Mouse (Mus musculus) testis, postnatal 10 days (tissue): Measurements from ENCODE around the gene Fmnl2.

ENCODE experiments used
- DNase-seq: peaks from one replicate; pipeline ENCODE4 v3.0.0; 2021; ENCODE audit warnings: low spot score

Fmnl2 gene

DNA sequence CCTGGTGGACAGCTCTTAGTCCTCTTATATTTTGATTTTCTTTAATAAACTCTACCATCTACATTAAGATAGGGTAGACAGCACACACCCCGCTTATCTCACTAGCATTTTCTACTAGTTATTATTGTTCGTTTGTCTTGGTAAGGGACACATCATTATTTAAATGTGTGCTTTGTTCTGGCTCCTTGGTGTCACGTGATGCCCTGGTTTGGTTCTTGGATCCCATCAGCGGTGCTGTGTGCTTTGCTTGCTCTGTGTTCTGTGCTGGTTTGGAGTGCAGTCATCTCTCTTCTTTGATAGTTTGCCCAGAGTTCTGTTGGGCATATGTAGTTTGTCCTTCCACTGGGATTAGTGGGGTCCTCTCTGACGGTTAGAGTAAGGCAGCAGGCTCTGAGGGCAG is 57.9 kb downstream of the Fmnl2 start:
- DNase-seq, result no peak

DNA sequence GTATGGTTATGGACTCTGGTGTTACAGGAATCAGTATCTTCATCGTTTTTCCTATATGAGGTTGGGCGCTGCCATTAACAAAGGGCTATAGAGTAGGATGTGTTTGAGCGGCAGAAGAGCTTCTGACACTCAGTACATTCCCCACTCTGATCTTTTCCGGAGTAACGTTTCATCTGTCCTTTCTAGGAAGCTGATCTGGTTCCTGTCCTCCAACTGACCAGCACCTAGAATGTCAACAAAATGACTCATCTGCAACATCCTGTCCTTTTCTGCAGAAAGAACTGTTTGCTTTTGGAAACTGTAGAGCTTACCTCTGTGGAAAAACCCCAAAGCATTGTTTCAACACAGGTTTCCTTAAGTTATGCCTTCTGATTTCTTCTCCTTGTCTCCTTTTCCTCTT is 60.4 kb downstream of the Fmnl2 start:
- no peak for DNase-seq

DNA sequence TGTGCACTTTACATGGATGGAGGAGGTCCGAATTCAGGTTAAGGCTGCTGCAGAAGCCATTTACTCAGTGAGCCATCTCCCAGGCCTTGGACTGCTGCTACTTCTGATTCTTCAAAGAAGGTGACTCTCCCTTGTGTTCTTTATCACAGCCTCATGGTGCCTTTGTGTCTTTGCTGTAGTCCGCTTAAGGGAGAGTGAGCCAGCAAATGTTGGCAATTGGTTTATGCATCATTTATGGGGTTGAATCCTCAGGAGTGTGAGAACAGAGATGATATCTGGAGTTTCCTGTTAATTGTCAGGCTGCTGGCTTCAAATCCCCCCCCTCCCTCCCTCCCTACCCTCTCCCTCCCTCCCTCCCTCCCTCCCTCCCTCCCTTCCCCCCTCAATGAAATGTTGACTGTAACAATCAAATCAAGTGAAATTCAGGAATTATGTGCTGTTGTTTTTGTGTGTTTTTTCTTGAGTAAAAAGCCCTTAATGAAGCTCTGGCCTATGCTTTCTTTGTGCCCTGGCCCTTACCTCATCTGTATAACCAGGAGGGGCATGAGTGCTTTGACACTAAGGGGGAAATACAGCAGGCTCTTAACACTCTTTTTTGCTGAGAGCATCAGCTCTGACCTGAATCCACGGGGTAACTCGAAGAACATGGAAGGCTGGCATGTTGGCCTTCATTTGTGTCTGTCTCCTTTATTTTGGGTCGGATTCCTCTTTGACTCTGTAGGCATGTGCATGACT is 63.2 kb downstream of the Fmnl2 start:
- DNase-seq, result no peak

DNA sequence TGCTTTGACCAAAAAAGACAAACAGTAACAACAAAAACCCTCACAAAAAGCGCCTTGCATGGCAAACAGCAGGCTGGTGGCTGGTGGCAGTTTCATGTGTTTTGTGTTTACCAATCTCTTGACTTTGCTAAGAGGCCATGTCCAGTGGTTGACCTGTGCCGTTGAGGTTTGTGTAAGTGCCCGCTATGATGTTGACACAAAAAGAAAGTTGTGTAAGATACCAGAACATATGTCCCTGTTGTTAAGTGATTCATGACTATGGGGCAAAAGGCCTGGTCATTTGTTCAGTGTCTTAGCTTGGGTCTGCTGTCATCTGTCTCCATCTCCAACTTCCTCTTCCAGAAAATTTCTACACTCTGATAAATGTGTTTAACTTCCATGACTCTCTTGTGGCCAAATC is 67.4 kb downstream of the Fmnl2 start:
- DNase-seq, result no peak

DNA sequence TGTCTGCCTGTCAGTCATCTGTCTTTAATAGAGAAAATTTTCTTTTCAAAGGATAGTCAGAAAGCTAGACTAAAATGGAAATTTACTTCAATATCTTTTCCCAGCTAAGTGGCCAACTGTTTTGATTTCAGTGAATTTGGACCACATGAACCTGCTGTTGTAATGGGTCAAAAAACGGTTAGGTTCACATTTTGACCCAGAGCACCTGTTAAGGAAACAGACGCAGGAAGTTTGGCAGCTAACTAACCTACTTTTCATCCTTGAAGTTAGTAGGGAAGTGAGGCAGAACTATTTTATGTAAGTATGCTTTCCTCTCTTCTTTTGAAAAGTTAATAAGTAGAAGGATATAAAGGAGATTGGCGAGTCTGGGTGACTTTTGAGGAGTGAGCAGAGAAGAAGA is 69.7 kb downstream of the Fmnl2 start:
- DNase-seq, result no peak

DNA sequence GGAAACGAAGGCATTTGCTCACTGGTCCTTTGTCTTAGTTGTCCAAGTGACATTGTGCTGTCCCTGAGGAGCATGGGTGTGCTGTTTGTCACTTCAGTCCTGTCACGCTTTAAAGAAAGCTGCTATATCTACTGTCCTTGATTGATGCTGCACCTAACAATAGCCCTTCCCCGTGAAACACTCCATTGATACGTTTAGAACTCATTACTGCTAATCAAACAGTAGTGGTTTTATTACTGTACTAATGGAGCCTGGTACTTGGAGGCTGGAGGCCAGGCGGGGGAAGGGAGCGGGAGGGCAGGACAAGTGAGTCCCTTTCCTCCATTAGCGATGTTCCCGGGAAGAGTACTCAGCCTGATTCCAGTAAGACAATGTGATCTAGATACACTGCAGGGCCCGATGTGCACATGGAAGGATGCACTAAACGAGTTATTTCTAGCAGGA is 70.2 kb downstream of the Fmnl2 start:
- DNase-seq, result no peak

DNA sequence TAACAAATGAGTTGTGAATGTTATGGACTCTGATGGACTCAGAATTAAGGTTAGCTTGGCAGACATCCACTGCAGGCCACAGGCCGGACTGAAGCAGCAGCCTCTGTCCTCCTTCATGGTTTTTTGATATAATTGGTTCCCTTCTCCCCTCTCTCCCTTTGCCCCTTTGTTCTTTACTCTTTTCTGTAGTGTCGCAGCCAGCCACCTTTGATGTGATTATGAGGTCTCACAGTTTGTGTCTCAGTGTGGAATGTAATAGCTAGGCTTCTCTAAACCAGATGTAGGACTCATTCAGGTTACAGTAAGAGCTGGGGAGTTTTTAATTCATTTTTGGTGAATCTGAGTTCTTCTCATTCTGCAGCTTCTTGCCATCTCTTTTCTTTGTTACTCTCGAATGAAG is 70.7 kb downstream of the Fmnl2 start:
- DNase-seq, result no peak

DNA sequence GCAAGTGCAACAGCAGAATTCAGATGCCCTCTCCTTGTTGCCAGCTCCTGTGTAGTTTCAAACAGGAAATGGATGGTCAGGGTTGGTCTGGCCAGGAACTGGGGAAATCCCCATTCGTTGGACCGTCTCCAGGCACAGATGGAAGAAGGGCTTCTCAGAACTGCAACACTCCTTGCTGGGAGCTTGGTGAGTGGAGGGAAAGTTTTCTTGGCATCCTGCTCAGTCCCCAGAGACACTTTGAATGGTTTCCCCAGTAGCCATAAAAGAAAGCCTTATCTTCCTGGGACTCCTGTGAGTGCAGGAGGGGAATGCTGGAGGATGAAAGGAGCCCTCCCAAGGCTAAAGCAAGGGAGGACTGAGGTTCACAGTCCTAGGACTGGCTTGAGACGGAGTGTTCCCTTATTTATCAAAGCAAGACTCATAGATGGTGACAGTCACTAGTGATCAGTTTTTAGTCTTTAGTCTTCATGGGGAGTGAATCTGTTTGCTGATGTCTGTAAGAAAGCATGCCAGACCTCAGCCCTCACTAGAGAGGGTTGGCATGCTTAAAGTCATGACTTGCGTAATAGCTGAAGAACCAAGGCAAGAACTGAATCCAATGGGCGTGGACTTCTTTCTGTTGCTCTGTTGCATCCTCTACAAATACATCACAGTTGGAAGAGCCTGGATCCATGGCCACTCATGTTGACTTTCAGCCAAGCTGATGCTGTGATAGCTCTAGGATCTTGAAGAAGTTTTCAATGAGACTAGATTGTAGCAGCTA is 72.6 kb downstream of the Fmnl2 start:
- peak; percentile 52 for DNase-seq

DNA sequence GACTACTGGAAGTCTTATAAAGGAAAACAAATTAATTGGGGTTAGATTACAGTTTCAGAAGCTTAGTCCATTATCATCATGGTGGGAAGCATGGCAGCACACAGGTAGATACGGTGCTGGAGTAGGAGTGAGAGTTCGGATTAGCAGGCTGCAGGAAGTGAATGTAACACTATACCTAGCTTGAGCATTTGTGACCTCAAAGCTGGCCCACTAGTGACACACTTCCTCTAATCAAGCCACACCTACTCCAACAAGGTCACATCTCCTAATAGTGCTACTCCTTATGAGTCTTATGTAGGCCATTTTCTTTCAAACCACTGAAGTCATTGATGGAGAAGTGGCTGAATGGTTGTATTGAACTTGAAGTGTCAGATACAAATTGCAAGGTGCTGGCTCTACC is 73.7 kb downstream of the Fmnl2 start:
- DNase-seq, result no peak

DNA sequence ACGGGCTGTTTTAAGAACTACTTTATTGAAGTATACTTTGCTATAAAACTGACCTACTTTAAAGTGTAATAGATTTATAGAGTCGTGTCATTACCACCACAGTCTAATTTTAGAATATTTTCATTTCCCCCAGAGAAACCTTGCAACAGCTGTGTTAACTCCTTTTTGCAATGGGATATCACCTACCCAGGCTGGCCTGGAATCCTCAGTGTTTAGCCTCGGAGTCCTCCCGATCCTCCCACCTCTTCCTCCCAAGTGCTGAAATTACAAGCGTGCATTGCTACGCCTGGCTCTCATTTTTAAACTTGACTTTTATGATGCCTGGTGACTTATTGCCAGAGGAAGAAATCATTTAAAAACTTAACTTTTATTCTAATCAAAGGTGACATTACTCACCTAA is 78.2 kb downstream of the Fmnl2 start:
- no peak for DNase-seq

DNA sequence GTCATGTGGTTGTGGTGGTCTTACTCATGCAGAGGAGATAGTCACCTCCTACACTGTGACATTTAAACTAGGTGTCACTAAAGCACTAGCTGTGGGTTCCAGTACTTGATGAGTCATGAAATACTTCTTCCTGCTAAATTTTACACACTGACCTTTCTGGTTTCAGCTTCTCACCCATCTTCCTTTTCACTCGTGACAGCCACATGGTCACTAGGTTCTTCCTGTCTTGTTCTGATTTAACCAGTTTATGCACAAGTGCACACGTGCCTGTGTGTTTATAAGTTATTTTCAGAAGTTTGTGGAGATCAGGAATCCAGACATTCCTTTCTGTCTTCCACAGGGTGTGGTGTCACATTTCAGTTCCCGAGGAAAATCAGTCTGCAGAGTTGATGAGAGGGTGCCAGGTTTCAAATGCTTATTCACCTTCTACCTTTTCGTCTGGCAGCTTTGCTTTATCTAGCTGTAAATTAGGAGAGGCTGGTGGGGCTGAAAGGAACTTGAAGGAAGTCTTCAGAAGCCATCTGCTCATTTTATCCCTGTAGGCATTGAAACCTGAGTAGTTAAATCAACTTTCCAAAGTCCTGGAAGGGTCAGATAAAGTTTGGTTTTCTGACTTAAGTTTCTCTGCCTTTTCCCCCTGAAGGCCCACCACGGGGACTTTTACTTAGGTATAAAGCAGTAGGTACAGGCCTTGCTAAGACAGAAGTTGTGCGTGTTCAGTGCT is 80.9 kb downstream of the Fmnl2 start:
- no peak for DNase-seq

DNA sequence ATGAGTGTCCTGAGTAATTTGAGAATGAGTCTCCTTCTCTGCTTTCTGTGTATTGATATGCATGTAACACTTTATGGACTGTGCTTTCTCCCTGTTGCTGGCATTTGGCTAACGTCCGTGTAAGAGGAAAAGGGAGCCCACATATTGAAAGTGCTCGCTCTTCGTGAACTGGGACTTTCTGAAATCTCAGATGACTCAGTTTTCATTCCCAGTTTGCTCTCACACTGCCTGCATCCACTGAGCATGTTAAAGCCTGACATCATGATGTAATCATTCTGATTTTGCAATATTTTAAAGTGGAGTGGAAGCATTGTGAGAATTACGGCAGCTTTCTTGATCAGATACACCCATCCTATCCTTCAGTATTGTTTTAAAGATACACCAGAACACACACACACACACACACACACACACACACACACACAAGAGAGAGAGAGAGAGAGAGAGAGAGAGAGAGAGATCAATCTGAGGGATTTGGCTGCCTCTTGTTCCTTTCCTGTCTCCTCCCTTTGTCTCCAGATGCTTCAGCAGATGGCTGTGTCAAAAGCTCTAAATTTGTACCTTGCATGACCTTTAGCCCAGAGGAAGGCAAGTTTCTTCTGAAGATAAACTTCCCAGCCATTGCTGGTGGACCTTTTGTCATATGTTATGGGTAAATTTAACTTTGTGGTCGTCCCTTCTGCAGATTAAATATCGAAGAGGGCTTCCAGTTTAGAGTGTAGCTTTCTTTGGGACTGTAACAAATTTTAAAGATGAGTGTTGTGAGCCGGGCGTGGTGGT is 86.2 kb downstream of the Fmnl2 start:
- no peak for DNase-seq

DNA sequence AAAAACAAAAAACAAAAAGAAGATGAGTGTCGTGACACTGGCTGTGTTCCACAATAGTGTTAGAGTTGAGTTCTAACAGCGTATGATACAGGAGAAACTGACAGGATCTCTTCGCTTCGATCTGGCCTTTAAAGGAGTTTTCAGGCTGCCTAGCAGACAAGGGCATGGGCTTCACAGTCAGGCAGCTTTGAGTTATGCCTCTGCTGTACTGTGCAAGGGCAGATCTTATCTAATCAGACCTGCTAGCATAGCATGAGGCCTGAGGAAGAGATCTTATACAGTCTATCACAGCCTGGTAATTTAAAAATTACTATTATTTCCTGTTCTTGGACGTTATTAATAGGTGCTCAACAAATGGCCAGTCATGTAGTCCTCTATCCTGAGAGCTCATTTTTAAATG is 86.9 kb downstream of the Fmnl2 start:
- DNase-seq, result no peak

DNA sequence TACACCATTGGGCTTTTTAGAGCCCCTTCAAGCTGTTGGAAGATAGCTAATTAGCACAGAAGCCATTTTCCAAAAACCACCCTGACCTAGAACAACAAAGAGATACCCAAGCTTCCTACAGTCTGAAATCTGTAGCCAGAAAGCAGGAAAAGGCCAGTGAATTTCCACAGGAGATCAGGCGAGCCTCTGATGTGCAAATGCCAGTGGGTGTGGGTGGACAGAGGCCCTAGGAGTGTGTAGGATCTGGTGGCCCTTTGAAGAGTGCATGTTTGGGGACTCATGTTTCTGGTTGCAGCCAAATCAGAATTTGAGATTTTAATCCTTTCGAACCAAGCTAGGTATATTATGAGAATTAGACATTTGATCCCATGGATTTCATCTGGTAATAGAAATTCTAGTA is 88.4 kb downstream of the Fmnl2 start:
- DNase-seq, result no peak

DNA sequence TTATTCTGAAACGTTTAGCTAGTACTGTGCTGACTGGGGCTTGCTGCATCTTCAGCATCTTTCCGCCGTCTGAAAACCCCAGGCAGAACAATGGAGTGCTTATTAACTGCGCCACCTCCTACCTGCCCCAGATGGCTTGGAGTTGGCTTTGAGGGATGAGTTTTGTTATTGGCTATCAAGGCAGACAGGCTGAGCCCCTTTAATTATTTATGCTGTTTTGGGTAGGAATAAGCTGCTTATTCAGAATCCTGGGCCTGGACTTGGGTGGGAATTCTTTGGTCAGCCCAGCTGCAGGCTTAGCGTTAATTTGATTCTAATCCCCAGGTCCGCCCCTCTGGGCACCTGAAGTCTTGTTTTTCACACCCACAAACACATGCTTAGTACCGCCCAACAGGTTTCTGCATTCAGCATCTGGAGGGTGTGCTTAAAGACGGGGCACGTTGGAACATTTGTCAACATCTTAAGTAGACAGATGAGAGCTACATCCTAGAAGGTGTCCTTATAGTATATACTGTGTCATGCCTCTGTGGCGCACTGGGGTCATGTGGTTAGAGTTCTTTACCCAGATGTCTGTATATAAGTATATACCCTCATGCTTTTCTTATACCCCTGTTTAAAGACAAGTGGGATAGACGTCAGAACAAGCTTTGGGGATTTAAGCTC is 89.0 kb downstream of the Fmnl2 start:
- DNase-seq, result no peak

DNA sequence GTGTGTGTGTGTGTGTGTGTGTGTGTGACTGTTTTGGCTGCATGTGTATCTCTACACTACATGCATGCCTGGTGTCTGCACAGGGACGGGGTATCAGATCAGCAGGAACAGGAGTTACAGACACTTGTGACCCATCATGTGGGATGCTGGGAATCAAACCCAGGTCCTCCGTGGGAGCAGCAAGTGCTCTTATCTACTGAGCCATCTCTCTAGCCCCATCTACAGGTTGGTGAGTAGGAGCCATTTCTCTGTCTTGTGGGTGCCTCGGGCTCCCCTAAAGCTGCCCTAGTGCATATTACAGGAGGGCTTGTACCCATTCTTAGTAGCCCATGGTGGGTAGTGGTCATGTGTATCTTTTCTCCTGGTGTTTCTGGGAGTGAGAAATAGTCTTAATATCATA is 90.7 kb downstream of the Fmnl2 start:
- no peak for DNase-seq

DNA sequence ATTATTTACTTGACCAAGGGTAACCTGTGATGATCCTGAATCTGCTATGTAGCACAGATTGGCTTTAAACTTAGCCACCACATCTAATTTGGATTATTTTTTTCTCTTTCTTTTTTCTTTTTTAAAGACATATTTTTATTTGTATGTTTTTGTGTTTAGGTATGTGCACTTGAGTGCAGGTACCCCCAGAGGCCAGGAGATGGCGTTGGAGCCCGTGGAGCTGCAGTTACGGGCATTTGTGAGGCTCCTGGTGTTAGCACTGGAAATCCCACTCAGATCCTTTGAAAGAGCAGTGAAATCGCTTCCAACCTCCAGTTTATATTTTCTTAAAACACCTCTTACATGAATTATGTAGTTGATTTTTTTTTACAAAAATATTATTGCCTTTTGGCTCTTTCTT is 91.9 kb downstream of the Fmnl2 start:
- DNase-seq, result no peak

DNA sequence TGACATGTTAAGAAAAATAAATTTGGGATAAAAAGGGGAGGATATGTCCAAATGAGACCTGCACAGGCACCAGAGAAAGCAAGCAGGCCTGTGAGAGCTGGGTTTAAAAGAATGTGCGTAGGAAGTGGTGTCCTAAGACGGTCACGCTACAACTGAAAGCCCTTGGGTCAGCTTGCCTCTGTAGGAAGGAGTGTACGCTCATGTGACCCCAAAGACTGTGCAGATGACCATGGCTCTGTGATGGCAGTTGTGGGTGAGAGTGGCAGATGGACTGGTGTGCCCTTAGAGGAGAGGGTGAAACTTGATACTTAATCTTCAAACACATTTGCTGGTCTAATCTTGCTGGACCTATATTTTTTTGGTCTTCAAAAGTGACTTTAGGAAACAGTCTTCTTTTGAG is 92.6 kb downstream of the Fmnl2 start:
- DNase-seq, result no peak

DNA sequence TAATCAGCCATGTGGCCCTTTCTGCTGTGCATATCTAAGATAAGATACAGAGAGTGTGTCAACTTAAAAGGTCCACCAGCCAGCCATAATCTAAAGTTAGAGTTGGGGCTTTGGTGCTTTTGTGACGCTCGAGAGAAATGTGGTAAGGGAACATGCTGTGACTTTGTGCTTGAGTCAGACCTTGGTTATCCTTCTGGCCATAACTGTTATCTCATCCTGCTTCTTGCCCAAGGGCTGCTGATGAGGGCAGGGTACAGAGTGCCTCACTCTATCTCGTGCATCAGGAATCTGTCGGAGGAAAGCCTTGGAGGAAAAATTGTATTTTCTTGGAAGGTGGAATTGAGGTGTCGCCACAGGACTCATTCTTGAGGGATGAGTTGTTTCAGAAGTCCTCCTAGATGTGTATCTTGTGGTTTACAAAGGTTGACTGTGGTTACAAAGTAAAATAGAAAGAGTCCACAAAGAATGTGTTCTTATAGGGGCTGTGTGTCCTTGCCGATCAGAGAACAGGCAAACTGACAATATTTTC is 94.6 kb downstream of the Fmnl2 start:
- DNase-seq, result no peak

DNA sequence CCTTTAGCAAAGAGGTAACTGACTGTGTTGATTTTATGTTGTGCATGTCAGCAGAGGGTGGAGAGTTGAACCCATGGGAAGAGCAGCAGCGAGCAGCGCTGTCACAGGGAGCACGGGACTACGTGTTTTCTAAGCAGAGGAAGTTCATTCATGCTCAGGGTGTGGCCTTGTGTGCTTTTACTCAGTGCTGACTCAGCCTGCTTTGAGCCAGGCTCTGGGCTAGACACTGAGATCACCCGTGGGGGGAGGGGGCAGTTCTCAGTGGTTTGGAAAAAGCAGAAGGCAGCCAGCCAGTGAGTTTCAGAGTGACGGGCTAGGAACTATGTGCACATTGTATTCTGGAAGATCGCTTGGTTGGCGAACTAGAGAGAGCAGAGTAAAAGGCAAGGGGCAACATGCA is 97.4 kb downstream of the Fmnl2 start:
- peak; percentile 65 for DNase-seq

DNA sequence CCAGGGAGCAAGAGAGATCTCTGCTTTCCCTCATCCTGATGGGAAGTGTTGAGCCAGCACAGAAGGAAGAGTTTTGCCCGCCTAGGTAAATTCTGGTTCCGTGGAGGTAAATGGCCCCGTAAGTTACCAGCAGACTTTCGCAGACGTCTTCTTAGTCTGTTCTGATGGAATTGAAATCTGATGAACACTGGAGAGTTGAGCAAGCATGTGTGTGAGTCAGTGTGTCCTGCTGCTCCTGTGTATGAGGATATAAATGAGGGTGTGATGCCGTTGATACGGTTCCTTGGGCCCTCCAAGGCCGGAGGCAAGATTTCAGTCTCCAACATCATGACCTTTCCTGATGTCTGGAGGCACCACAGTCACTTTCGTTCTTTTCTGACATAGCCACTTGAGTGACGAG is 98.2 kb downstream of the Fmnl2 start:
- no peak for DNase-seq
